Mouse (Mus musculus): ENCODE measurements around the gene Trim46. TPM values are rescaled to one million over a fixed set of nuclear protein-coding genes. Genes with fewer than 3 reads are reported as not detected.

Trim46 gene
- polyA plus RNA-seq (2015; fragmentation: Nextera tagmentation; extraction: Ambion mirVana): 0.50 and 0.73 TPM in 2 replicates

DNA sequence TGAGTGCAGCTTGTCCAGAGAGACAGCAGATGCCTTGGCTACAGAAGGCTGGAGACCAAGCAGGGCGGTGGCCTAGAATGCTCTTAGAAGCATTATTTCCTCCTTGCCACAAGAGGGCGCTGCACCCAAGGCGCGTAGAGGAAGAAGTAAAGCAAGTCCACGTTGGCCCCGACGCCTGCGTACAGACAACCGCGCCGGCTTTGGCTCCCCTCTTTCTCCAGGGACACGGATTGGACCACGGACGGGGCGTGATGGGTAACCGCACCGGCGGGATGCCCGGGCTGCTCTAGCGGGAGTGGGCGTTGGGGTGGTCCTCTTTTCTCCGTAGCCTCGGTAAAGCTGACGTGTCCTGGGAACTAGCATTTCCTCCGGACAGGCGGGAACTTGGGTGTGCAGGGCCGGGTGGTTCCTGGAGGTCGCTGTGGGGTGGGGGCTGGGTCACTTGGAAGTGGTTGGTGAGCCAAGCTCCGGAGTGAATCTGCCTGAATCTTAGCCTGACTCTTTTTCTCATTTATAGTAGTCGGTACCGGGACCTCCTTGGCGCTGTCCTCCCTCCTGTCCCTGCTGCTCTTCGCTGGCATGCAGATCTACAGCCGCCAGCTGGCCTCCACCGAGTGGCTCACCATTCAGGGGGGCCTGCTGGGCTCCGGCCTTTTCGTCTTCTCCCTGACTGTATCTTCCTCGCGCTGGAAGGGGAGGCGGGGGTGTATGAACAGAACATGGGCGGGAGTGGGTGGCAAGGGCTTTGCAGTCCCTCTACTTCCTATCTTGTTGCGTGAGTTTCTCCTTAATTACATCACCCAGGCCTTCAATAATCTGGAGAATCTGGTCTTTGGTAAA lies at the start of gene Trim46:
Gene Trim46, minus strand, starts transcription at position 49 of the 840 bp plus-strand sequence.

GRCm38 (mm10) chr3:89280606-89281511 lies 34.8 kb upstream of the Trim46 start, which contains the start of gene Efna1:
Efna1 (minus strand) TSS chr3:89281142.

GRCm38 (mm10) chr3:89270051-89270755 lies 24.1 kb upstream of the Trim46 start, which contains the start of gene Slc50a1:
Slc50a1 (minus strand) TSS chr3:89270570.

DNA sequence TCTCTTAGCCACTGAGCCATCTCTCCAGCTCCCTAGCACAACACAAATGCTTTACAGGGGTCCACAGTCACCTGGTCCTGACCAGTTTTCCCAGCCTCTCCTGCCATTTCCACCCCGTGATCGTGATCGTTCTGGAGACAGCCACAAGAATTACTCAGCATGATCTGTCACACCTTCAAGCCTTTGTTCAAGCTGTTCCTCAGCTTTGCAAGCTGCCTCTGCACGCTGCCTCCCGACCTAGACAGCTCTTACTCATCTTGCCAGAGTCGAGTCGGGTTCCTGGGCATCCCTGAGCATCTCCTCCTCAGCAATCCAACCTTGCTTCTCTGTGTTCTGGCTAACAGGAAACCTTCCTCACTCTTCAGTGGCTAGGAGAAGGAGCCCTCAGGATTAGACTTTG lies 13.0 kb upstream of the Trim46 start, which contains the start of gene Dpm3:
Gene Dpm3, plus strand, starts transcription at position 283 of the 400 bp plus-strand sequence.

GRCm38 (mm10) chr3:89245688-89246171 lies 379 bp downstream of the Trim46 start, which contains the start of gene Krtcap2:
Krtcap2 (plus strand) TSS chr3:89245966.

GRCm38 (mm10) chr3:89228836-89229235 lies 17.3 kb downstream of the Trim46 start, which contains the start of gene Muc1:
Muc1 (plus strand) TSS chr3:89229057.

GRCm38 (mm10) chr3:89226900-89227299 lies 19.2 kb downstream of the Trim46 start, which contains the start of gene Mtx1:
Mtx1 (minus strand) TSS chr3:89227088.

GRCm38 (mm10) chr3:89214681-89215411 lies 31.3 kb downstream of the Trim46 start, which contains the start of gene Thbs3:
Thbs3 (plus strand) TSS chr3:89215180.

GRCm38 (mm10) chr3:89202253-89203141 lies 43.6 kb downstream of the Trim46 start, which contains the start of gene Gba:
Gba (plus strand) TSS chr3:89202928.

MicroRNA genes within 50 kb of the gene (microRNA counts, 519-probe panel; counts per million panel counts)
- microRNA mmu-miR-92b: not detected

Small RNAs within 50 kb of the gene (microRNA-seq; reads per million reads assigned to microRNA genes)
- 13.3 reads per million, percentile 22 among the genes with 10 or more reads in this experiment for gene Mir92b

Other genes with a start within 250 kb of the Trim46 start
- gene Rusc1, start 153.0 kb downstream of the Trim46 start, polyA plus RNA-seq (2015; fragmentation: Nextera tagmentation; extraction: Ambion mirVana): 11.3 and 11.4 TPM in 2 replicates
- gene Gm43738, start 145.2 kb downstream of the Trim46 start, polyA plus RNA-seq (2015; fragmentation: Nextera tagmentation; extraction: Ambion mirVana): not detected in 2 replicates
- 251 and 535 TPM in 2 replicates for gene Fdps, start 144.3 kb downstream of the Trim46 start, polyA plus RNA-seq (2015; fragmentation: Nextera tagmentation; extraction: Ambion mirVana)
- gene Pklr, start 110.2 kb downstream of the Trim46 start, polyA plus RNA-seq (2015; fragmentation: Nextera tagmentation; extraction: Ambion mirVana): not detected in 2 replicates
- 0.35 and 0.59 TPM in 2 replicates for gene Hcn3, start 86.1 kb downstream of the Trim46 start, polyA plus RNA-seq (2015; fragmentation: Nextera tagmentation; extraction: Ambion mirVana)
- 10.9 and 11.8 TPM in 2 replicates for gene Clk2, start 81.5 kb downstream of the Trim46 start, polyA plus RNA-seq (2015; fragmentation: Nextera tagmentation; extraction: Ambion mirVana)
- gene Scamp3, start 68.8 kb downstream of the Trim46 start, polyA plus RNA-seq (2015; fragmentation: Nextera tagmentation; extraction: Ambion mirVana): 63.2 and 67.5 TPM in 2 replicates
- gene Fam189b, start 63.2 kb downstream of the Trim46 start, polyA plus RNA-seq (2015; fragmentation: Nextera tagmentation; extraction: Ambion mirVana): 16.3 and 16.7 TPM in 2 replicates
- 35.9 and 40.6 TPM in 2 replicates for gene Gba, start 43.4 kb downstream of the Trim46 start, polyA plus RNA-seq (2015; fragmentation: Nextera tagmentation; extraction: Ambion mirVana)
- gene Thbs3, start 31.1 kb downstream of the Trim46 start, polyA plus RNA-seq (2015; fragmentation: Nextera tagmentation; extraction: Ambion mirVana): 31.5 and 34.3 TPM in 2 replicates
- gene Mtx1, start 19.2 kb downstream of the Trim46 start, polyA plus RNA-seq (2015; fragmentation: Nextera tagmentation; extraction: Ambion mirVana): 130 and 133 TPM in 2 replicates
- gene Muc1, start 17.3 kb downstream of the Trim46 start, polyA plus RNA-seq (2015; fragmentation: Nextera tagmentation; extraction: Ambion mirVana): 0.31 and 0.75 TPM in 2 replicates
- gene Krtcap2, start 343 bp downstream of the Trim46 start, polyA plus RNA-seq (2015; fragmentation: Nextera tagmentation; extraction: Ambion mirVana): 245 and 269 TPM in 2 replicates
- 107 and 126 TPM in 2 replicates for gene Dpm3, start 13.0 kb upstream of the Trim46 start, polyA plus RNA-seq (2015; fragmentation: Nextera tagmentation; extraction: Ambion mirVana)
- 90.2 and 94.4 TPM in 2 replicates for gene Slc50a1, start 24.3 kb upstream of the Trim46 start, polyA plus RNA-seq (2015; fragmentation: Nextera tagmentation; extraction: Ambion mirVana)
- gene Efna1, start 34.8 kb upstream of the Trim46 start, polyA plus RNA-seq (2015; fragmentation: Nextera tagmentation; extraction: Ambion mirVana): 19.8 and 20.1 TPM in 2 replicates
- gene Efna3, start 76.7 kb upstream of the Trim46 start, polyA plus RNA-seq (2015; fragmentation: Nextera tagmentation; extraction: Ambion mirVana): 5.3 and 6.5 TPM in 2 replicates
- gene Efna4, start 91.7 kb upstream of the Trim46 start, polyA plus RNA-seq (2015; fragmentation: Nextera tagmentation; extraction: Ambion mirVana): 4.4 and 5.6 TPM in 2 replicates
- 60.9 and 72.6 TPM in 2 replicates for gene Adam15, start 103.7 kb upstream of the Trim46 start, polyA plus RNA-seq (2015; fragmentation: Nextera tagmentation; extraction: Ambion mirVana)
- gene Dcst2, start 115.7 kb upstream of the Trim46 start, polyA plus RNA-seq (2015; fragmentation: Nextera tagmentation; extraction: Ambion mirVana): 0.07 and 0.08 TPM in 2 replicates
- gene Dcst1, start 118.9 kb upstream of the Trim46 start, polyA plus RNA-seq (2015; fragmentation: Nextera tagmentation; extraction: Ambion mirVana): 0.17 and 0.26 TPM in 2 replicates
- 4.1 and 4.6 TPM in 2 replicates for gene Zbtb7b, start 148.5 kb upstream of the Trim46 start, polyA plus RNA-seq (2015; fragmentation: Nextera tagmentation; extraction: Ambion mirVana)
- gene Lenep, start 156.5 kb upstream of the Trim46 start, polyA plus RNA-seq (2015; fragmentation: Nextera tagmentation; extraction: Ambion mirVana): not detected in 2 replicates
- 20.6 and 21.0 TPM in 2 replicates for gene Flad1, start 165.6 kb upstream of the Trim46 start, polyA plus RNA-seq (2015; fragmentation: Nextera tagmentation; extraction: Ambion mirVana)
- gene Cks1b, start 172.1 kb upstream of the Trim46 start, polyA plus RNA-seq (2015; fragmentation: Nextera tagmentation; extraction: Ambion mirVana): 146 and 176 TPM in 2 replicates
- gene Shc1, start 172.1 kb upstream of the Trim46 start, polyA plus RNA-seq (2015; fragmentation: Nextera tagmentation; extraction: Ambion mirVana): 75.2 and 77.8 TPM in 2 replicates
- gene Pygo2, start 183.9 kb upstream of the Trim46 start, polyA plus RNA-seq (2015; fragmentation: Nextera tagmentation; extraction: Ambion mirVana): 17.5 and 21.1 TPM in 2 replicates
- 171 and 191 TPM in 2 replicates for gene Pbxip1, start 190.4 kb upstream of the Trim46 start, polyA plus RNA-seq (2015; fragmentation: Nextera tagmentation; extraction: Ambion mirVana)
- 40.4 and 51.5 TPM in 2 replicates for gene Pmvk, start 208.2 kb upstream of the Trim46 start, polyA plus RNA-seq (2015; fragmentation: Nextera tagmentation; extraction: Ambion mirVana)